Mouse (Mus musculus) midbrain, embryonic 14.5 days (tissue): ENCODE results near the gene Aqp6. TPM values are rescaled to one million over a fixed set of nuclear protein-coding genes. Genes with fewer than 3 reads are reported as not detected.
A peak's percentile ranks its signal among the peaks of the same experiment; 100 is the strongest.

Source experiments
- ATAC-seq: fragments of 200-750 bp; cut with Nextera tagmentation; 2 replicates; pipeline ENCODE4 v1.8.0; 2017; ENCODE audit warnings: moderate number of reproducible peaks, moderate library complexity; ENCODE audit not compliant: low FRiP score, low TSS enrichment
- DNase-seq: peaks from one replicate; pipeline ENCODE4 v3.0.0-alpha.2; 2015
- H3K27ac ChIP-seq: fragments of 300-500 bp; sonication (generic); replicated peaks from 2 replicates; pipeline ENCODE4 v1.5.1; 2014; ENCODE audit warnings: mild to moderate bottlenecking, low read depth, low read length, moderate library complexity
- H3K27me3 ChIP-seq: fragments of 300-500 bp; sonication (generic); 2 replicates; pipeline ENCODE4 v1.6.1; 2014; ENCODE audit warnings: low read length, control low read depth, mixed read lengths; ENCODE audit not compliant: control insufficient read depth, insufficient read depth
- H3K36me3 ChIP-seq: fragments of 300-500 bp; sonication (generic); 2 replicates; pipeline ENCODE4 v1.6.1; 2014; ENCODE audit warnings: low read length, control low read depth; ENCODE audit not compliant: control insufficient read depth, insufficient read depth
- H3K4me1 ChIP-seq: fragments of 300-500 bp; sonication (generic); 2 replicates; pipeline ENCODE4 v1.6.1; 2014; ENCODE audit warnings: mild to moderate bottlenecking, antibody characterized with exemption, low read length, control low read depth; ENCODE audit not compliant: control insufficient read depth, insufficient read depth
- H3K4me2 ChIP-seq: fragments of 300-500 bp; sonication (generic); 2 replicates; pipeline ENCODE4 v1.6.1; 2014; ENCODE audit warnings: mild to moderate bottlenecking, low read length, moderate library complexity
- H3K4me3 ChIP-seq: fragments of 300-500 bp; sonication (generic); replicated peaks from 2 replicates; pipeline ENCODE4 v1.5.1; 2014; ENCODE audit warnings: low read depth, low read length
- H3K9ac ChIP-seq: fragments of 300-500 bp; sonication (generic); replicated peaks from 2 replicates; pipeline ENCODE4 v1.6.1; 2014; ENCODE audit warnings: mild to moderate bottlenecking, low read length, moderate library complexity
- H3K9me3 ChIP-seq: fragments of 300-500 bp; sonication (generic); 2 replicates; pipeline ENCODE4 v1.6.1; 2016; ENCODE audit warnings: low read length, control low read depth, mixed read lengths; ENCODE audit not compliant: control insufficient read depth
- whole genome bisulfite sequencing: fragments of 180-500 bp; shearing (Covaris S2); extraction: QIAGEN DNeasy Blood & Tissue Kit; methylation state at CpG from one replicate; pipeline ENCODE4 v1.1.7; 2014; 5-methylcytosine and 5-hydroxymethylcytosine counted together
- polyA plus RNA-seq: library from polyadenylated mRNA; unstranded; fragments of >200 nt; fragmentation: Nextera tagmentation; extraction: Ambion mirVana; gene quantifications from 2 replicates; pipeline ENCODE4 v1.2.1, GENCODE M21; 2014

The Aqp6 gene
- polyA plus RNA-seq, 1 experiment from 2014 or later, result 1.1 TPM

GRCm38 (mm10) chr15:99653876-99654275 is 52.7 kb downstream of the Aqp6 start:
- ATAC-seq, result no peak
- Histone ChIP-seq H3K27me3 (no peaks in the 10 kb centered on the region; the same call in 1 of the 2 replicates), H3K9me3 (no peaks in the 10 kb centered on the region), H3K4me2 (peak overlapping the region; percentile 46), H3K4me1 (peaks cover 35% of the 10 kb centered on the region), H3K36me3 (no peaks in the 10 kb centered on the region), H3K4me3 (peak overlapping the region; percentile 5; the same call in 1 of the 2 replicates), H3K27ac (no peak overlapping the region), H3K9ac (no peak overlapping the region)
- 5% methylated on average over 21 of the region's 21 CpGs for WGBS
- DNase-seq, result no peak

Other genes starting within 250 kb of the Aqp6 start
- 6.1 and 7.5 TPM in 2 replicates for gene Fmnl3, start 230.9 kb upstream of the Aqp6 start, polyA plus RNA-seq
- 233 and 255 TPM in 2 replicates for gene Tmbim6, start 208.5 kb upstream of the Aqp6 start, polyA plus RNA-seq
- 16.8 and 17.6 TPM in 2 replicates for gene Nckap5l, start 143.7 kb upstream of the Aqp6 start, polyA plus RNA-seq
- 23.0 and 24.6 TPM in 2 replicates for gene Bcdin3d, start 126.7 kb upstream of the Aqp6 start, polyA plus RNA-seq
- gene Faim2, start 73.2 kb upstream of the Aqp6 start, polyA plus RNA-seq, result 17.9 and 19.0 TPM in 2 replicates
- gene Aqp2, start 22.3 kb upstream of the Aqp6 start, polyA plus RNA-seq, result not detected in 2 replicates
- gene Aqp5, start 10.6 kb upstream of the Aqp6 start, polyA plus RNA-seq, result 0.70 and 3.0 TPM in 2 replicates
- 42.2 and 64.0 TPM in 2 replicates for gene Racgap1, start 50.3 kb downstream of the Aqp6 start, polyA plus RNA-seq
- gene Asic1, start 69.0 kb downstream of the Aqp6 start, polyA plus RNA-seq, result 51.9 and 53.5 TPM in 2 replicates
- 127 and 136 TPM in 2 replicates for gene Smarcd1, start 100.7 kb downstream of the Aqp6 start, polyA plus RNA-seq
- not detected in 2 replicates for gene Gm17349, start 104.1 kb downstream of the Aqp6 start, polyA plus RNA-seq
- gene Gpd1, start 116.1 kb downstream of the Aqp6 start, polyA plus RNA-seq, result 0.92 and 1.7 TPM in 2 replicates
- 168 and 206 TPM in 2 replicates for gene Cox14, start 124.2 kb downstream of the Aqp6 start, polyA plus RNA-seq
- 70.9 and 74.5 TPM in 2 replicates for gene Cers5, start 171.5 kb downstream of the Aqp6 start, polyA plus RNA-seq